Mouse (Mus musculus) lung, adult 18-20 months (tissue): ENCODE data around the gene Chst11.

ENCODE experiments used
- DNase-seq, 2 experiments: peaks; one replicate each; pipeline ENCODE4 v3.0.0; 2022; ENCODE audit warnings: mixed read lengths in 2 of 2

Gene Chst11

GRCm38 (mm10) chr10:83079755-83080154 lies 94.5 kb downstream of the Chst11 start:
- DNase-seq = no peak

DNA sequence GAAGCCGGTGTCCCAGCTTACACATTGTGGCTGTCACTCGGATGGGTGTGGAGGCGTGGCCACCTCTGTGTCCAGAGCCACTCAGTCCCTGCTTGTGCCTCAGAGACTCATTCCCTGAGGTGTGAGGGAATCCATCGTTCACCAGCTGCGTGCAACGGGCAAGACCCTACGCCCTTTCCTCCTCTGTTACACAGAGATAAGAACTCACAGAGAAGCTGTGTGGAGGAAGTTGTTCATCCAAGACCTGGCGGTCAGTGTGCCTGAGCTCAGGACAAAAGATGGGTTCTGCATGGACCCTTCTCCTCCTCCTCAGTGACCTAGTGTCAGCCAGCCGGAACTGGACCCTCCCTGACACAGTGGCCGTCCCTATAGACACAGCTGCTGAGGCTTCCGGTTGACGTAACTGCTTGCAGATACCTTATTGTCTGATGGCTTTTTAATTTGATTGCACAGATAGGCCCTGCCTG lies 95.0 kb downstream of the Chst11 start:
- peak in 1 of 2 experiments; percentile 24 for DNase-seq

DNA sequence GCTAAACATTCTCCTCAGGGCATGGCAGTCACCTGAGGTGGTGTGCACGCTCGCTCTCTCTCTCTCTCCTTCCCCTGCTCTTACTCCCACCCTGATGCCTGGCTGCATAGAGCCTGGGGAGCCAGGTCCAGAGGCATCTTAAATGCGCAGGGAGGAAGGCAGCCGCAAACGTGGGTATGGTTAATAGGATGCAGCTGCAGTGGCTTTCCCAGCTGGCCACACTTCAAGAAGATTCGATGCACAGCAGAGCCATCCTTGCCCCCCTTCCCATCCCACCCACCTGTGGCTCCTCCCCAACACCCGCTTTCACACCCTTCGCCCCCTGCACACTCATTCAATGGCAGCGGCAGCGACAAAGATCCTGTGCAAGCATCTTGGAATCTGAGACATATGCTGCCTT lies 95.6 kb downstream of the Chst11 start:
- no peak for DNase-seq

DNA sequence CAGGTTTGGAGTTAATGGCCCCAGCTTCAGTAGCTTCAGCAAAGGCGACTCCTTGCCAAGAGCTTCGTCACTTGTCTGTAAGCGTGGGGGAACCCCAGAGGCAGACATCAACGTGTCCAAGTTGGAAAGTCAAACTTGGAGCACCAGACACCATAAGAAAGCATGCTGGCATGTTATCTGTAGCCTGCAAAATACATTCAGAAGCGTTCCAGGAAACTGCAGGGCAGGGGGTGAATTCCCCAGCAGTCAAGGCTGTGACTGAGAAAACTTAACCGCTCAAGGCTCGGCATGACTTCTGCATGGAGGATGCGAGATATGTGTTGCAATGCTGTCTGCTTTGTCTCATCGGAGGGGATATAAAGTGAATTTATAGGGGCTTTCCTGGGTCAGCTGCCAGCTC lies 98.6 kb downstream of the Chst11 start:
- no peak for DNase-seq

DNA sequence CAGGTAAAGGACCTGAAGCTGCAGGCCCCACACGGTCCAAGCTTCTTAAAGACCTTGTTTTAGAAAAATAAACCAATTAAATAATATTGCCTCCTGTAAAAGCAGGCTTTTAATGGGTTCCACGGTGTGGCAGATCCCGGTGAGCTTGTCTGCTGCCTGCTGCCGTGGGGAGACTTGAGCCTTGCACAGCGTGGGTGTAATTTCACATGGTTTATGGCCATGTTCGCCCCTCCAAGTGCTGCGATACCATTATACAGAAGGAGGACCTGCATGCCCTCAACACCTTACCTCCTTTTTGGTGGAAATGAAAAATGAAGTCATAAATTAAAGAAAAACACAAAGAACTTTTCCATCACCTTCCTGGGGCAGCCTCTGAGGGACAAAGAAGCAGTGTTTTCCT lies 103.0 kb downstream of the Chst11 start:
- no peak for DNase-seq

DNA sequence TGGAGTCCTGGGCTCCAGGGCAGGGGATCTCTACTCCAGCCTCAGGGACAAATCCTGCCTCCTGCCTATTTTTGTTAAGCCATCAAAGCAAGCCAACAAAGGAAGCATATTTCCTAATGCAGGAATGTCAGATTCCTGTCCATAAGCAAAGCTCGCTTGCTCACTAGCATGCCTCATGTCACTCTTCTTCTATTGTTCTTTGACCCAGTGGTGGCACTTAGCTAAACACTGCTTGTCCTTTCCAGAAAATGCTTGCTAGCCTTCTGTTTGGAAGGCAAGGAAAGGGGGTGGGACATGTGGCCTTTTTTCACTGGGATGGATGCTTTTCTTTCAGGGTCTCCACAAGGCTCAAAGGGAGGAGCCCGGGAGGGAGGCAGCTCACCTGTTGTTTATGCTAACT lies 103.5 kb downstream of the Chst11 start:
- DNase-seq = no peak

GRCm38 (mm10) chr10:83090185-83090584 lies 104.9 kb downstream of the Chst11 start:
- no peak for DNase-seq

- DNase-seq = no peak
These were observed 108.4 kb downstream of the Chst11 start for GRCm38 (mm10) chr10:83093705-83094104.

DNA sequence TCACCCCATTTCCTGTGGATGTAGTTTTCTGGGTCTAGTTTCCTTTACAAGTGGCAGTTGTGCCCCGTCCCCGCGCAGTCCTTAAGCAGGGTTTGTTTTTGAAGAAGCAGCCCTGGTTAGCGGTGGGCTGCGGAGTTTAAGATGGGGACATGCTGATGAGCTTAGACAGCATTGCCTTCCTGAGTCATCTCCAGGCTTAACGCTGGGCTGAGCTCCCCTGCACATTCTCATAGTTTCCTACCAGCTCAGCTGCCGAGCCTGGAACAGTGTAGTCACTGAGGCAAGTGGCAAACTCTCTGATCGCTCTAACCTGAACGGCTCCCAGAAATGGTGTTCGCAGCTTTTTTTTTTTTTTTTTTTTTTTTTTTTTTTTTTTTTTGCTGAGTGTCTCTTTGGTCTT lies 109.0 kb downstream of the Chst11 start:
- no peak for DNase-seq

GRCm38 (mm10) chr10:83094821-83095725 lies 109.8 kb downstream of the Chst11 start:
- no peak for DNase-seq

DNA sequence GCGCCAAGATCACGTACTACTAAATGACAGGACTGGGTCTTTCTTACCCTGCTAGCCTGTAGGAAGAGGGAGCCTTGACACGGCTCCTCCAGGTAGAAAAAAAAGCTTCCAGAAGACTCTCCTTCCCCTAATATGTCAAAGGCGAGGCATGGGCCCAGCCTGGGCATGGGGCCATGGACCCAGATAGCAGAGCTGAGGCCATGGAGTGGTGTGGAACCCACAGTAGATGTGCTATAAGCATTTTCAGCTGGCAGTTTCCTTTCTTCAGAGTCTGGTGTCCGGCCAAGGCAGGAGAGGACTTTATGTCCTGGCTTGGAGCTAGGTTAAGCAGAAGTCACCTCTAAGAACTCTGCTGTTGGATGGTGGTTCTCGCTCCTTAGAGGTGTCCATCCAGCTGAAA lies 111.0 kb downstream of the Chst11 start:
- no peak for DNase-seq

DNA sequence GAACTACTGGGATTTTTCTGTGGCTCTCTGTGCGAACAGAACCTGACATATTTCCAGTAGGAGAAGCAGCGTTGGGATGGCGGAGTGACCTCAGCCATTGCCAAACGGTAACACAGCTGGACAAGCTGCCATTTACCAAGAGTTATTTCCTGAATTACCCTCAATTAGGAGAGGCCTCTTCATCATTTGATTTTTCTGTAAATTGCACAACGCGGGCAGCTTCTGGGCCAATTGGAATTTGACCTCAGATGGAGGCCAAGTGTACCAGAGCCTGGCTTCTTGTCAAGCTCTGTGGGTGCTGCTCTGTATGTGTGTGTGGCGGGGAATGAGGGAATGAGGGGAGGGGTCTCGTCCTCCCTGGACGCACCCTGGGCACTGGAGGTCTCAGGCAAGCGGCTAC lies 113.6 kb downstream of the Chst11 start:
- DNase-seq = peak; percentile 31 to 55

DNA sequence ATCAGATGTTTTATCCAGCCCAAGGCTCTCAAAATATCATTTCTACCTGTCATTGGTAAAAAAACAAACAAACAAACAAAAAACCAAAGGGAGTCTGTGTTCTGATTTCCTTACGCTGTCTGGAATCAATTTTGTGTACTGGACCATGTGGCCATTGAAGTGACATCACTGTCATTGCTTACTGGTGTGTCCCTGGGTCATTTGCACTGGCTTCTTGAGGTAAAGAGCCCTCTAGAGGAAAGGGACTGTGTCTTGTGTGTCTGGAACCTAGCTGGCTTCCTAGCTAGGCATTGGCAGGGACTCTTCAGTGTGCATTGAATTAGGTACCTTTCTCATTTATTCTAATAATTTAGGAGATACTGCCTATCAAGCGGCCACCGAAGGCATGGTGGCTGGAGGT lies 114.4 kb downstream of the Chst11 start:
- DNase-seq = no peak

GRCm38 (mm10) chr10:83100890-83101289 lies 115.6 kb downstream of the Chst11 start:
- DNase-seq = no peak

GRCm38 (mm10) chr10:83101421-83102207 lies 116.3 kb downstream of the Chst11 start:
- no peak for DNase-seq

- no peak for DNase-seq
These were observed 117.4 kb downstream of the Chst11 start for GRCm38 (mm10) chr10:83102745-83103144.

GRCm38 (mm10) chr10:83104221-83104620 lies 118.9 kb downstream of the Chst11 start:
- DNase-seq = no peak

DNA sequence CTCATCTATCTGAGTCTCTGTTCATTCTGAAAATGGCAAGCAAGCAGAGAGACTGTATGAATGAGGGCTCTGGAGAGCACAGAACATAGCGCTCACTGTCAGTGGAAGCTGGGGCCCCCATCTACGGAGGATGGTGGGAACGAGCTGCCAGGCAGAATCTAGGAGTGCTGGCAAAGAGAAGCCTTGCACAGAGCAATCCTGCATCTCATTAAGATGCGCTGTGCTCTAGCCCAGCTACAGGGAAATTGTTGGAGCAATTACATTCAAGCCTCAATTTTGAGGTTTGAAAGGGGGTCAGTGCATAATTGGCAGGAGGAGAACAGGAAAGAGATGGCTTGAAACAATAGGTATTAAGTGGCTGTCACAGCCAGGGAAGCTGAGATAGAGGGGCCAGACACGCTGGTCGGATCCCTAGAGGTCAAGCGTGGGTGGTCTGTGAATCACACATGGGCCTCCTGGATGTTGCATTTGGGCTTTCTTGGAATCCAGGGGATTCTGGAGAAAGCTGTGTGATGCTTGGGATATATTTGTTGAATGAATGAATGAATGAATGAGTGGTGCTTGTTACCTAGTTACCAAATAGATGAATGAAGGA lies 121.0 kb downstream of the Chst11 start:
- DNase-seq = no peak

DNA sequence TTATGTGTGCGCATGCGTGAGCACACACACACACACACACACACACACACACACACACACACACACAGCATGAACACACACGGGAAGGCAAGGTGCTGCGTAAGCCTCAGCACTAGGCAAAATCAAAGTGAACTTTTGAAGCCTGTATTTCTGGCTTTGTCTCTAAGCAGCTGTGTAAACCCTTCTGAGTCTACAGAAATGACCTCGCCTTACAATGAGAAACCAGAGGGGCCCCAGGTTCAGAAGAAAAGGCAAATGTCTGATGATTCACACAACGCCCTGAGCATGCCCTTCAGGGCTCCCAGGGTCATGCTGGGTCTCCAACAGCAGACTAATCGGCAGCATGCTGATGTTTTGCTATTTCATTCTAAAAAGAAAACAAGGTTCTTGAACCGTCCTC lies 122.1 kb downstream of the Chst11 start:
- no peak for DNase-seq

DNA sequence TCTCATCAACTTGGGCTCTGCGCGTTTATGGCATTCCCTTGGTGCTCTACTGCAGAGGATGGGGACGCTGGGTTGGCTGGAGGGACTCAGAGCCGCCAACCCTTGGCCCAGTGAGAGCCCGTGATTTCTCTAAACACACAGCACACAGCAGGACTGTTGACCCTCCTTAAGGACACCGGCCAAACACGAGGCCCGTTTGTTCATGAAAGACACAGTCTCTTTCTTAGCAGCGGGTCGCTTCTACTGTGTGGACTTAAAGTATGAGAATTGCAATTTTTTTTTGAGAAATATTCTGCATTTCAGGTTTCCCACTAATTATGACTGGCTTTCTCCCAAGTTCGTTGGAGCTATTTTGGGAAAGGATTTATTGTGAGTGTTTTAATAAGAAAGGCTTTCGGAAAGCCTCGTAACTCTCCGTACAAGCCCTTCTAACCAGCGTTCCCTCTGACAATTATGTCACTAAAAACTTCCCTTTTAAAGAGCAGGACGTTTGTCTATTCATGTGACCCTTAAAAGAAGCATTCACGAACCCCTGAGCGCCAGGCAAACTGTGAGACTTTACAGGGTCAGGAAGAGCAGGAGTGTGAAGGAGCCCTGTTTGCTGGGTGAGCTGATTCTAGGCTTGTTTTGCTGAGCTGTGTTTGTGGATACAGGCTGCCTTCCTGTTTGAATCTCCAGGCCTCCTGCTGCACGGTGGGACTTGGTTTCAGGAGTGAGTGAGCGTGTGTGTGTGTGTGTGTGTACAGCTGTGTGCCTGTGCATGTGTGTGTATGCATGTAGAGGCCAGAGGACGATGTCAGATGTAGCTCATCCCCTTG lies 122.8 kb downstream of the Chst11 start:
- no peak for DNase-seq

- no peak for DNase-seq
These were observed 123.6 kb downstream of the Chst11 start for GRCm38 (mm10) chr10:83108946-83109345.

DNA sequence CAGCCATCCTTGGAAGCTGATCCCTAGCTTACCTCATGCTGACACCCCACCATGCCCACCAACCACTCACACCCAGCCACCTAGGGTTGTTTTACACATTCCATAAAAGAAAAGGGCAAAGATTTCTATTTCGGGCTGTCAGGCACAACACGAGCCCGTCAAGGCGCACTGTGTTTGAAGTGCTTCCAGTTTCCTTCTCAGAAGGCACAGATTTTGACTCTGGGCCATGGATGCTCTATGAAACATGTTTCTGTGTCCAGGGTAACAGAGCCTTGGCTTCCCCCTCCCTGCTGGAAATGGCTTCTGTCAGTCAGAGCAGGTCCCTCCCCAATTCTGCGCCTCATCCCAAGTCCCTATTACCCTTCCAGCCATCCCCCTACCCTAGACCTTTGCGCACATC lies 125.7 kb downstream of the Chst11 start:
- no peak for DNase-seq

DNA sequence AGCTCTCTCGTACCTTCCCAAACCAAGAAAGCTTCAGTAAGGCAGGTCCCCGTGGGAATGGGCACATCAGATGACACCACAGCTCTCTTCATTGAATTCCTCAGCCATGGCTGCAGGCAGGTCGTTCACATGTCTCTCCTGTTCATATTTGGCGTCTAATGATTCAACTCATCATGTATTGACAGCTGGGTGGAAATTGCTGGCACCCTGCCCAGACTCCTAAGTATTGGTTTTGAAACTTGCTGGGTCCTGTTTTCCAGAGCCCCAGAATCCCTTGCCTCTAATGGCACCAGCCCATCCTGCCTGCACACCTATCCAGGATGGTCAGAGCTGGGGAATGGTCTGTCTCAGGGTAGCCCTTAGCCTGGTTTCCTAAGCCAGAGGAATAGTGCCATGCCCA lies 127.0 kb downstream of the Chst11 start:
- DNase-seq = no peak
